Mouse (Mus musculus) left cerebral cortex, adult 18-20 months (tissue): ENCODE measurements around the gene Kbtbd13. TPM values are rescaled to one million over a fixed set of nuclear protein-coding genes. Genes with fewer than 3 reads are reported as not detected.

ENCODE experiments used
- DNase-seq, 2 experiments: peaks; one replicate each; pipeline ENCODE4 v3.0.0; 2021 to 2022; ENCODE audit warnings: low spot score in 2 of 2, mixed read lengths in 1 of 2
- total RNA-seq, 2 experiments: library from RNA; stranded (reverse); gene quantifications; 2 replicates each; pipeline ENCODE4 v1.2.3; 2021

Gene Kbtbd13
- total RNA-seq, 2 experiments from 2014 or later = 0.16 TPM; not detected in 1

GRCm38 (mm10) chr9:65394360-65394759, 2.9 kb upstream of the Kbtbd13 start:
- no peak for DNase-seq

GRCm38 (mm10) chr9:65393606-65394005, 2.2 kb upstream of the Kbtbd13 start:
- no peak for DNase-seq

- DNase-seq = peak; percentile 69 to 70
Observed at GRCm38 (mm10) chr9:65392638-65393364, 1.3 kb upstream of the Kbtbd13 start.

GRCm38 (mm10) chr9:65390752-65391612, 470 bp downstream of the Kbtbd13 start:
- DNase-seq = peak in 1 of 2 experiments; percentile 13

GRCm38 (mm10) chr9:65386373-65387140, 4.9 kb downstream of the Kbtbd13 start:
- no peak for DNase-seq

- DNase-seq = no peak
Observed at GRCm38 (mm10) chr9:65384276-65384675, 7.2 kb downstream of the Kbtbd13 start.

GRCm38 (mm10) chr9:65382751-65383097, 8.7 kb downstream of the Kbtbd13 start:
- no peak for DNase-seq

GRCm38 (mm10) chr9:65382031-65382750, 9.3 kb downstream of the Kbtbd13 start:
- no peak for DNase-seq

- no peak for DNase-seq
Observed at GRCm38 (mm10) chr9:65381017-65381590, 10.3 kb downstream of the Kbtbd13 start.

- DNase-seq = peak; percentile 58 to 78
Observed at GRCm38 (mm10) chr9:65375163-65375934, 16.1 kb downstream of the Kbtbd13 start.

GRCm38 (mm10) chr9:65374468-65375162, 16.8 kb downstream of the Kbtbd13 start:
- no peak for DNase-seq

- DNase-seq = peak; percentile 29 to 36
Observed at GRCm38 (mm10) chr9:65372449-65372848, 19.0 kb downstream of the Kbtbd13 start.

GRCm38 (mm10) chr9:65371756-65372155, 19.7 kb downstream of the Kbtbd13 start:
- no peak for DNase-seq

GRCm38 (mm10) chr9:65365721-65366120, 25.7 kb downstream of the Kbtbd13 start:
- DNase-seq = no peak

- DNase-seq = no peak
Observed at GRCm38 (mm10) chr9:65363684-65364083, 27.8 kb downstream of the Kbtbd13 start.

- no peak for DNase-seq
Observed at GRCm38 (mm10) chr9:65360641-65361448, 30.6 kb downstream of the Kbtbd13 start, which contains the start of gene Ubap1l. Ubap1l (plus strand) TSS chr9:65361041.

GRCm38 (mm10) chr9:65358956-65359480, 32.4 kb downstream of the Kbtbd13 start:
- no peak for DNase-seq

GRCm38 (mm10) chr9:65356971-65357370, 34.5 kb downstream of the Kbtbd13 start:
- no peak for DNase-seq
